Mouse (Mus musculus): Measurements from ENCODE around the gene U2af1. TPM values are rescaled to one million over a fixed set of nuclear protein-coding genes. Genes with fewer than 3 reads are reported as not detected.
"Not testable (repeated sequence)": the region's sequence is repeated elsewhere in the genome, so short reads cannot be mapped to it uniquely, and the experiment has no call there.

Gene U2af1
- polyA plus RNA-seq, 1 experiment from 2014 or later = 145 TPM

DNA sequence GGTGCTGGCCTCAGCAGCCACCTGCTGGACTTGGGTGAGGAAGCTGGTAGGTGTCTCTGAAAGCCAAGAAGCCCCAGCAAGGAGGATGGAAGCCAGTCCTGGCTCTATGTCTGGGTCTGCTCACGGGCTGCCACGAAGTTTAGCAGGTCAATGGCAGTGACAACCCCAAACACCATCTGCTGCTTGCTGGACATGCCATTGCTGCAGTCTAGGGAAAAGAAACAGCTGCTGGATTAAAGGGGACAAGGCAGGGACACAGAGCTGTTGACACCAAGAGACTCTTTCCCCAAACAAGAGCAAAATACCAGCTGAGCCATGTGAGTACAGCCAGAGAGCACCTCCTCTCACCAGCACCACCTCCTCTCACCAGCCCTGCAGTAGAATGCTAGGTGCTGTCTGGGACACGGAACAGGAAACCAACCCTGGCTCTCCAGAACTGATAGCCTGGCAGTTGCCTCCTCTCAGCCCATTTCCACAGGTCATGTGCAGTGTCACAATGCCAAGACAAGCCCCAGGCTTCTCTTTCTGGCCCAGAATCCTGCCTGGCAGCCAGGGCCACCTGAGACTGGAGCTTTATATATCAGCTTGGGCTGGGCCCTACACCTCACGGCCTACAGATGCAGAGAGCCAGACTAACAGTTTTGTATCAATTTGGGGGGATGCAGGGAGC is 45.5 kb downstream of the U2af1 start:
- ATAC-seq (replicated peaks; ENCODE audit: insufficient number of reproducible peaks, low FRiP score, low TSS enrichment) = no peak
- WGBS (ENCODE audit: insufficient replicate concordance) = 64% methylated on average over 4 of the region's 4 CpGs

DNA sequence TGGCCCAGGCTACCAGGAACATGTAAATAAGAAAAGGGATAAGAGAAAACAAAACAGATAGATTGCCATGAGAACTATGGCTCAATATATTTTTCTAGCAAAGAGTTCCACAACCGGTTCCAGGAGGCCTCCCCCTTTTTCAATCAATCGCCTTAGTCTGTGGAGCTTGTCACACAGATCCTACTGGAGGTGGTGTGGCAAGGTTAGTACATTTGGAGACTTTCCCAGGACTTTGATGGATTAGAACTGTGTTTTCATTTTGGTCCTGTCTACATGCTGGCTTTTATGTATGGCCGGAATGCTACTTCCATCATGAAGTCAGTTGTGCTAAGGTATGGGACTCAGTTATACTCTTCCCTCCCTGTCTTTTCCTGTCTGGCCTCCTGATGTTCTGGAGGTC is 48.8 kb downstream of the U2af1 start:
- Histone ChIP-seq H3K27me3 (ENCODE audit: control insufficient read depth, insufficient read depth, low read length) (no peaks in the 10 kb centered on the region), H3K4me3 (ENCODE audit: low read depth, low read length) (no peak overlapping the region), H3K36me3 (ENCODE audit: control insufficient read depth, insufficient read depth, low read length) (0 out of 2 replicates have a peak, but pooled peaks cover 2% of the 10 kb centered on the region), H3K9me3 (replicated peaks; ENCODE audit: control insufficient read depth, low read length) (no peaks in the 10 kb centered on the region), H3K4me2 (no peak overlapping the region), H3K9ac (ENCODE audit: low read depth, low read length) (no peak overlapping the region), H3K27ac (ENCODE audit: low read depth, low read length) (no peak overlapping the region), H3K4me1 (ENCODE audit: control insufficient read depth, insufficient read depth, low read length) (no peaks in the 10 kb centered on the region)
- WGBS (ENCODE audit: insufficient replicate concordance) = 81% methylated on average over 3 of the region's 3 CpGs
- no peak for ATAC-seq (replicated peaks; ENCODE audit: insufficient number of reproducible peaks, low FRiP score, low TSS enrichment)

More for the DNA sequence above, 45.5 kb downstream of the U2af1 start:
- Histone ChIP-seq H3K27ac (ENCODE audit: low read depth, low read length) (no peak overlapping the region), H3K4me3 (ENCODE audit: low read depth, low read length) (no peak overlapping the region), H3K27me3 (ENCODE audit: control insufficient read depth, insufficient read depth, low read length) (no peaks in the 10 kb centered on the region), H3K9me3 (replicated peaks; ENCODE audit: control insufficient read depth, low read length) (no peaks in the 10 kb centered on the region), H3K36me3 (ENCODE audit: control insufficient read depth, insufficient read depth, low read length) (no peaks in the 10 kb centered on the region), H3K9ac (ENCODE audit: low read depth, low read length) (no peak overlapping the region; the same call in 1 of the 2 replicates), H3K4me2 (no peak overlapping the region), H3K4me1 (ENCODE audit: control insufficient read depth, insufficient read depth, low read length) (no peaks in the 10 kb centered on the region)

GRCm38 (mm10) chr17:31609173-31609572 is 49.5 kb downstream of the U2af1 start:
- H3K4me2 ChIP-seq; H3K4me1 ChIP-seq (ENCODE audit: control insufficient read depth, insufficient read depth, low read length); H3K36me3 ChIP-seq (ENCODE audit: control insufficient read depth, insufficient read depth, low read length); H3K27ac ChIP-seq (ENCODE audit: low read depth, low read length); H3K27me3 ChIP-seq (ENCODE audit: control insufficient read depth, insufficient read depth, low read length); H3K9me3 ChIP-seq (replicated peaks; ENCODE audit: control insufficient read depth, low read length); H3K4me3 ChIP-seq (ENCODE audit: low read depth, low read length); ATAC-seq (replicated peaks; ENCODE audit: insufficient number of reproducible peaks, low FRiP score, low TSS enrichment); H3K9ac ChIP-seq (ENCODE audit: low read depth, low read length): not testable (repeated sequence)
- 92% methylated on average over 3 of the region's 3 CpGs for WGBS (ENCODE audit: insufficient replicate concordance)

GRCm38 (mm10) chr17:31607256-31607951 is 51.3 kb downstream of the U2af1 start:
- peaks cover 5% of the 10 kb centered on the region; the same call in 1 of the 2 replicates for H3K36me3 ChIP-seq (ENCODE audit: control insufficient read depth, insufficient read depth, low read length)
- no peaks in the 10 kb centered on the region for H3K4me1 ChIP-seq (ENCODE audit: control insufficient read depth, insufficient read depth, low read length)
- 85% methylated on average over 8 of the region's 8 CpGs for WGBS (ENCODE audit: insufficient replicate concordance)
- H3K9me3 ChIP-seq (replicated peaks; ENCODE audit: control insufficient read depth, low read length) = no peaks in the 10 kb centered on the region
- H3K27me3 ChIP-seq (ENCODE audit: control insufficient read depth, insufficient read depth, low read length) = no peaks in the 10 kb centered on the region
- no peak for ATAC-seq (replicated peaks; ENCODE audit: insufficient number of reproducible peaks, low FRiP score, low TSS enrichment)
- H3K4me3 ChIP-seq (ENCODE audit: low read depth, low read length) = no peak overlapping the region
- no peak overlapping the region for H3K27ac ChIP-seq (ENCODE audit: low read depth, low read length)
- H3K9ac ChIP-seq (ENCODE audit: low read depth, low read length) = no peak overlapping the region
- H3K4me2 ChIP-seq = no peak overlapping the region

- no peak overlapping the region for H3K4me3 ChIP-seq (ENCODE audit: low read depth, low read length)
- no peak for ATAC-seq (replicated peaks; ENCODE audit: insufficient number of reproducible peaks, low FRiP score, low TSS enrichment)
- WGBS (ENCODE audit: insufficient replicate concordance) = 74% methylated on average over 7 of the region's 7 CpGs
These were observed 52.3 kb downstream of the U2af1 start for GRCm38 (mm10) chr17:31606424-31606823.

DNA sequence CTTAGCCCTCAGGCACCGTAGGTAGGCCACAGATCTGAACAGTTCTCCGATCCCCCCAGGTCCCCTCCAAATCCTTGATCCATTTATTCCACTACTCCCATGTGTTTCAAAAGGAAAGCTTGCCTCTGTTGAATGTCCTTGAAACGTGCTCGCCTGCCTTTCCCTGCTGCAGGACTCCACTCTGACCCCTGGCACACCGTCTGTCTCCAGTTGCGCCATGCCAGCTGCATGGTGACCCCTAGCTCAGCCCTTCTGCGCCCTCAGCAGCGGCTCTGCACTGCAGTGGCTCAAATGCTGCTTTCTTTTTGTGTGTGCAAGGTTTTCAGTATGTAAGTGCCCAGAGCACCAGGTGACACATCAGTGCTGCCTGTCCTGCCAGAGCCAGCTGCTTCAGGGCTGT is 60.1 kb downstream of the U2af1 start:
- H3K4me2 ChIP-seq = no peak overlapping the region
- no peak for ATAC-seq (replicated peaks; ENCODE audit: insufficient number of reproducible peaks, low FRiP score, low TSS enrichment)
- H3K27me3 ChIP-seq (ENCODE audit: control insufficient read depth, insufficient read depth, low read length) = no peaks in the 10 kb centered on the region
- no peak overlapping the region for H3K9ac ChIP-seq (ENCODE audit: low read depth, low read length)
- H3K27ac ChIP-seq (ENCODE audit: low read depth, low read length) = no peak overlapping the region
- H3K36me3 ChIP-seq (ENCODE audit: control insufficient read depth, insufficient read depth, low read length) = peaks cover 4% of the 10 kb centered on the region; the same call in 1 of the 2 replicates
- H3K9me3 ChIP-seq (replicated peaks; ENCODE audit: control insufficient read depth, low read length) = no peaks in the 10 kb centered on the region
- H3K4me1 ChIP-seq (ENCODE audit: control insufficient read depth, insufficient read depth, low read length) = no peaks in the 10 kb centered on the region
- 90% methylated on average over 8 of the region's 8 CpGs for WGBS (ENCODE audit: insufficient replicate concordance)
- no peak overlapping the region for H3K4me3 ChIP-seq (ENCODE audit: low read depth, low read length)

More at GRCm38 (mm10) chr17:31606424-31606823, 52.3 kb downstream of the U2af1 start:
- Histone ChIP-seq H3K27me3 (ENCODE audit: control insufficient read depth, insufficient read depth, low read length) (no peaks in the 10 kb centered on the region), H3K9me3 (replicated peaks; ENCODE audit: control insufficient read depth, low read length) (no peaks in the 10 kb centered on the region), H3K36me3 (ENCODE audit: control insufficient read depth, insufficient read depth, low read length) (peaks cover 5% of the 10 kb centered on the region; the same call in 1 of the 2 replicates), H3K4me2 (no peak overlapping the region), H3K27ac (ENCODE audit: low read depth, low read length) (no peak overlapping the region), H3K4me1 (ENCODE audit: control insufficient read depth, insufficient read depth, low read length) (no peaks in the 10 kb centered on the region), H3K9ac (ENCODE audit: low read depth, low read length) (no peak overlapping the region)

- 89% methylated on average over 9 of the region's 9 CpGs for WGBS (ENCODE audit: insufficient replicate concordance)
- H3K9ac ChIP-seq (ENCODE audit: low read depth, low read length) = no peak overlapping the region
These were observed 60.7 kb downstream of the U2af1 start for GRCm38 (mm10) chr17:31597957-31598356.

More at GRCm38 (mm10) chr17:31597957-31598356, 60.7 kb downstream of the U2af1 start:
- H3K36me3 ChIP-seq (ENCODE audit: control insufficient read depth, insufficient read depth, low read length) = no peaks in the 10 kb centered on the region
- H3K9me3 ChIP-seq (replicated peaks; ENCODE audit: control insufficient read depth, low read length) = no peaks in the 10 kb centered on the region
- no peaks in the 10 kb centered on the region for H3K4me1 ChIP-seq (ENCODE audit: control insufficient read depth, insufficient read depth, low read length)
- H3K27me3 ChIP-seq (ENCODE audit: control insufficient read depth, insufficient read depth, low read length) = no peaks in the 10 kb centered on the region
- ATAC-seq (replicated peaks; ENCODE audit: insufficient number of reproducible peaks, low FRiP score, low TSS enrichment) = no peak
- no peak overlapping the region for H3K4me2 ChIP-seq
- no peak overlapping the region for H3K4me3 ChIP-seq (ENCODE audit: low read depth, low read length)
- no peak overlapping the region for H3K27ac ChIP-seq (ENCODE audit: low read depth, low read length)

All from heart, embryonic 11.5 days (tissue).